Mouse (Mus musculus): ENCODE measurements around the gene B4galt5.

- no peak for TF ChIP-seq CTCF (conservative IDR thresholded peaks at IDR 0.05; ENCODE audit: low read length)
- TF ChIP-seq NANOG (IDR thresholded peaks at IDR 0.05; ENCODE audit: borderline replicate concordance, low read length): no peak
Measured at GRCm38 (mm10) chr2:167303806-167304205, 45.2 kb downstream of the B4galt5 start.

Data from E14TG2a.4 (cell line).